In genomic region chr6:32709566-32709965, GRCm38 (mm10) we compare ENCODE assay signal across 24 mouse cellular contexts.
"Had no signal": no experiment of that assay in that cellular context is flagged by ENCODE, and none has a peak within 500 bp of the region (broad histone marks: within the 10 kb centered on the region; RNA-seq: fewer than 3 reads in every experiment).

No protein-coding gene starts in this region.

- ATAC-seq: liver, embryonic 12.5 days; liver, postnatal 0 days; midbrain, embryonic 15.5 days; midbrain, embryonic 16.5 days had no signal

- H3K36me3 ChIP-seq: limb, embryonic 10.5 days; limb, embryonic 12.5 days; limb, embryonic 13.5 days; limb, embryonic 15.5 days; liver, embryonic 12.5 days; liver, embryonic 13.5 days; liver, embryonic 15.5 days; lung, embryonic 15.5 days; midbrain, embryonic 10.5 days; midbrain, embryonic 12.5 days; midbrain, embryonic 13.5 days; midbrain, embryonic 15.5 days; neural tube, embryonic 12.5 days had no signal

- H3K9me3 ChIP-seq: limb, embryonic 10.5 days; limb, embryonic 12.5 days; limb, embryonic 13.5 days; limb, embryonic 15.5 days; liver, embryonic 12.5 days; liver, embryonic 13.5 days; liver, embryonic 15.5 days; lung, embryonic 15.5 days; midbrain, embryonic 10.5 days; midbrain, embryonic 12.5 days; midbrain, embryonic 13.5 days; midbrain, embryonic 15.5 days; neural tube, embryonic 12.5 days had no signal

- H3K9ac ChIP-seq: limb, embryonic 12.5 days; limb, embryonic 13.5 days; limb, embryonic 15.5 days; liver, embryonic 12.5 days; liver, embryonic 13.5 days; liver, embryonic 14.5 days; liver, embryonic 15.5 days; liver, postnatal 0 days; lung, embryonic 14.5 days; lung, embryonic 15.5 days; midbrain, embryonic 12.5 days; midbrain, embryonic 13.5 days; midbrain, embryonic 15.5 days; neural tube, embryonic 12.5 days had no signal

- H3K4me1 ChIP-seq: limb, embryonic 10.5 days; limb, embryonic 12.5 days; limb, embryonic 13.5 days; limb, embryonic 15.5 days; liver, embryonic 12.5 days; liver, embryonic 13.5 days; liver, embryonic 15.5 days; lung, embryonic 15.5 days; megakaryocyte, embryonic 14.5 days; midbrain, embryonic 12.5 days; midbrain, embryonic 15.5 days had no signal

- H3K4me2 ChIP-seq: limb, embryonic 12.5 days; limb, embryonic 13.5 days; limb, embryonic 15.5 days; liver, embryonic 11.5 days; liver, embryonic 12.5 days; liver, embryonic 13.5 days; liver, embryonic 15.5 days; lung, embryonic 14.5 days; lung, embryonic 15.5 days; midbrain, embryonic 11.5 days; midbrain, embryonic 12.5 days; midbrain, embryonic 13.5 days; midbrain, embryonic 15.5 days; neural tube, embryonic 12.5 days had no signal

- H3K4me3 ChIP-seq: limb, embryonic 10.5 days; limb, embryonic 12.5 days; limb, embryonic 13.5 days; limb, embryonic 15.5 days; liver, embryonic 12.5 days; liver, embryonic 13.5 days; liver, embryonic 15.5 days; lung, embryonic 15.5 days; megakaryocyte, embryonic 14.5 days; midbrain, embryonic 10.5 days; midbrain, embryonic 12.5 days; midbrain, embryonic 13.5 days; midbrain, embryonic 15.5 days; myocyte; neural tube, embryonic 12.5 days had no signal

- DNase-seq: lung, adult 18-20 months; lung, adult 2 months had no signal

- H3K27me3 ChIP-seq: limb, embryonic 13.5 days; lung, embryonic 15.5 days; midbrain, embryonic 15.5 days; neural tube, embryonic 12.5 days had no signal

- H3K27ac ChIP-seq: limb, embryonic 10.5 days; limb, embryonic 12.5 days; limb, embryonic 13.5 days; limb, embryonic 15.5 days; liver, embryonic 12.5 days; liver, embryonic 13.5 days; liver, embryonic 14.5 days; liver, embryonic 15.5 days; lung, embryonic 15.5 days; macrophage; midbrain, embryonic 10.5 days; midbrain, embryonic 12.5 days; midbrain, embryonic 13.5 days; midbrain, embryonic 15.5 days; neural tube, embryonic 12.5 days had no signal
